Mouse (Mus musculus) CD4-positive helper T cell, adult 2 months (primary cell): ENCODE data around the gene Ticam1.

Source experiments
- DNase-seq: peaks from one replicate; pipeline ENCODE4 v3.0.0-alpha.2; 2012; ENCODE audit warnings: low read depth, missing footprints, low spot score

Ticam1 gene

DNA sequence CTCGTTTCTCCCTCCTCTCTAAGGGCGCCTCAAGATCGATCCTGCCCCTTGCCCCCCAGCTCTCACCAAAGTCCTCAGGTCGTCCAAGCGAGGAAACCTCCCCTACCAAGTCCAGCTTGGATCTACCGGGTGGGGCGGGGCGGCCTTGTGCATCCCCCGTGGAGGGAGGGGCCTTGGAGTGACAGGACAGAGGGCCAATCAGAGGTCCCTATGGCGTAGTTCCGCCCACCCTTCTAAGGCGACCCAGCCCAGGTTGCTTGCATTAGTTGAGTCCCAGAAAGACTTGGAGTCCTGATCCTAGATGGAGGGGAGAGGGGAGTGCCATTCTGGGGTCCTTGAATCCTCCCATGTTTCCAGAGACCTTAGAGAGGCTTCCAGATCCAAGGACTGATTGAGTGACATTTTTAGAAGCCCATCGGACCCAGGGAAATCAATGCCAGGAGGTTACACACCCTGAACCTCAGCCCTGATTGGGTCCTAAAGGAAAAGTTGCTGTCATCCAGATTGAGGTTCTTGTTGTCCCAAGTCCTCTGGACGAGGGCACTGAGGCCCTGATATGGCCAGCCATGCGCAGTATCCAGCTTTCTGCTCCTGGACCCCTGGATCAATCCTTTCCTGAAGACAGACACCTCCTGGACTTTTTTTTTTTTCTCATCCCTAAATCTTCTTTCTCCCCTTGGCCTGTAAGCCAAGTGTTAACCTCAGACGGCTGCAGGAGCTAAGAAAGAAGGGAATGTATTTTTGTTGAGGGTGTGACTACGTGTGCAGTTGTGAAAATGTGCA lies 14.0 kb upstream of the Ticam1 start:
- peak; percentile 91 for DNase-seq

DNA sequence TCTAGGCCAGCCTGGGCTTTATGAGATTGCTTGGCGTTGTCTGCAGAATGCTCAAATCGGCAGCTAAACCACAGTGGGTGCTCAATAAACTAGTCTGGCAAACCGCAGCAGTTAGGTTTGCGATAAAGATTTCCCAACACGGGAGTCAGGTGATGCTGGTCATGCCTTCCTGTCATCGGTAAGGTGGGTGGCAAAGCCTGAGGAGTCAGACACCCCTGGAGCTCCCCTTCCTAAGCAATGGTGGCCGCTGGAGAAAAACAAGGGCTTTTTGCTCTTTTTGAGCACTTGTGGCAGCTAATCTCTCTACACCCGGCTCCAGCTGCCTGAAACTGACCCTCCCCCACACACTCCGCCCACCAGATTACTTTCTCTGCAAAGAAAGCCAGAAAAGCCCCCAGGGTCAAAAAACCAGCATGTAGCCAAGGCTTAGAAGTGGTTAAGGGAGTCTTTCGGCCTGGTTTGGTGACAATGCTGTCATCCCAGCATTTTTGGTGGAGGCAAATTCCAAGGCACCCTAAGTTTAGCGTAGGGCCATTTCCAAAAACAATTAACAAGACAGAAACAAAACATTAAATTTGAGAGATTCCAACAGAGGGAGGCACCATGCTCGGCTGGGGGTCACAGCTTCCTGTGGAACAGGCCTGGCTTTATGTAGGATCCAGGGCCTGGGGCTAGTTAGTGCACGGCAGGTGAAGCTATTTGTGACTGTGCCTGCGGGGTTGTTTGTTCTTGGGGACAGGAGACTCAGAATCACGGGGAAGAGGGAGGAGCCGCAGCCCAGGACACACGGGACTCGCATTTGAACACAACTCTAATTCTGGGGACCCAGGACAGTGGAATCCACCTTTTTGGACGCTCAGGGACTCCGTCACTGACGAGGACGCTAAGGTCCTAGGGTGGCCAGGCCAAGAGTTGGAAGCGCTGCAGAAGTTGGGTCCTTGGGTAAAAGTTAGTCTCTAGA lies 13.1 kb upstream of the Ticam1 start:
- peak; percentile 85 for DNase-seq

DNA sequence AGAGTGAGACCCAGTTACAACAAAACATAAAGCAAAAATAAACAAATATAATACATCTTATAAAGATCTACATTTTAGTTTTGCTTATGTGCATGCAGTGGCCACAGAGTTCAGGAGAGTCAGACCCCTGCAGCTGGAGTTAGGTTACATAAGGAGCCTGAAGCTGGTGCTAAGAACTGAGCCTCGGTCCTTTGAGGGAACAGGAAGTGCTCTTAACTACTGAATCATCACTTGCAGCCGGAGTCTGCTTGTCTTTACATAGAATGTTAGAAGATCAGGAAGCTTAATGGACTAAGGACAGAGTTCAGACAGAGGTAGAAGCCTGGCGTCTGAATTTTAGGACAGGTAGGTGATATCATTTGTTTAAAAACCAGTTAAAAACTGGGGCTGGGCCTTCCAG lies 12.3 kb upstream of the Ticam1 start:
- no peak for DNase-seq

DNA sequence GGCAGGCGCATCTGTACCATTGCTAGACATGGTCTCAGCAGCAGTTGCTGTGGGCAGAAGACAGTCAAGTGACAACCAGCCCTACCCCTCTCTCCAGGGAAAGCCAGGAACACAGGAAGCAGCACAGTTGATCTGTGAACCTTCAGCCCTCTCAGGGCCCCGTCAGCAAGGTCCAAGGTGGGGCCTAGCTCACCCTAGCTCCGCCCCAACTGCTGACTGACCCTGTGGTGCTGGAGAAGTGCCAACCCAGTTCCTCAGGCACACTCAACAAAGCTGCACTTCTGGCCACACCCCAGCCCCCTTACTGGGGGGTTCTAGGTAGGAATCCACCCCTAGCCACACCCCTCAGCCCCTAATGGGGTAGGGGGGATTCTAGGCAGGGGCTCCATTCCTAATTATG lies 11.2 kb upstream of the Ticam1 start:
- no peak for DNase-seq

DNA sequence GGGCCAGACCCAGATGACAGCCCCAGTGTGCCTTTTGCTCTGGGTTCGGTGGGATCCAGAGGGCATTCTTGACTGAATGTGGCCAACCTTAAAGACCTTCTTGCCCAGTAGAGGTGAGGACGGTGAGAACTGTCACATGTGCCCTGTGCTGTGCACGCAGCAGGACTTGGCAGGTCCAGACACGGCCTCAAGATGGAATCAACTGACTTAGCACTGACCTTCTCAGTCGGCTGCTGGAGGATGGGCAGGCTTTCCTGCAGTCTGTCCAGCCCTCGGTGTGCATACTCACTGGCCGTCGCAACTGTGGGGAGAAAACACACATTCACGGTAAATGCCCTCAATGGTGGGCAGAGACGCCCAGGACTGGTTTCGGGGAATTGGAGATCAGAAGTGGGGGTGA lies 9.4 kb upstream of the Ticam1 start:
- DNase-seq: no peak

DNA sequence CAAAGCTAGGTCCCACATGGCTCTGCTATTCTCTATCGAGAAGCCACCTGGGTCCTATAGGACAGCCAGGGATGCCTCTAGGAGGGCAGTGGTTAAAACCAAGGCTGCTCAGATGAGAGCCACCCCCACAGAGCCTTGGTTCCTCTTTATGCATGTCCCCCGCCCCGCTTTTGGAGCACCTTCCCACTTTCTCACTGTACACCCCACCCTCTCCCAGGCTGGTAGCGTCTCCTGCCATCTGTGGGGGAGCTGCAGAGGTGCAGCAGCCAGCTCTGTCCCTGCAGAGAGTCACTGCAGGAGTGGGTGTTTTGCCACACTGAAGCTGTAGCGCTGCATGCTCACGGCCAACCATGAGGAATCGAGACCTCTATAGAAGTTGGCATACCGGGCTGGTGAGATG lies 6.7 kb upstream of the Ticam1 start:
- no peak for DNase-seq

DNA sequence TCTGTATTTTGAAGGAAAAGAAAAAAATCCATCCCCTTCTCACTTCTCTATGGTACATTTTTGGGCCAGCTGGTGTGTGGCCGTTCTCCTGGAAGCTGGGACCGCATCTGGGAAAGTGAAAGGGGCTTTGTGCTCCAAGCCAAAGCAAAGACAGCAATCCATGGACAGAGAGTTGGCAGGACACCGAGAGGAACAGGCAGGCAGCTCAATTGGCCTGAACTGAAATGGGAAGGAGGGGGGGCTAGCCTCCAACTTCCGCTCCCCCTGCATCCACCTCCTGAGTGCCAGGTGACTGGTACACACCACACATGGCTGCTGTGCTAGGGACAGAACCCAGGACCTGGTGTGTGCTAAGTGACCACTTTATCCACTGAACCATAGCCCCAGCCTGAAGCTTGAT lies 6.2 kb upstream of the Ticam1 start:
- no peak for DNase-seq

DNA sequence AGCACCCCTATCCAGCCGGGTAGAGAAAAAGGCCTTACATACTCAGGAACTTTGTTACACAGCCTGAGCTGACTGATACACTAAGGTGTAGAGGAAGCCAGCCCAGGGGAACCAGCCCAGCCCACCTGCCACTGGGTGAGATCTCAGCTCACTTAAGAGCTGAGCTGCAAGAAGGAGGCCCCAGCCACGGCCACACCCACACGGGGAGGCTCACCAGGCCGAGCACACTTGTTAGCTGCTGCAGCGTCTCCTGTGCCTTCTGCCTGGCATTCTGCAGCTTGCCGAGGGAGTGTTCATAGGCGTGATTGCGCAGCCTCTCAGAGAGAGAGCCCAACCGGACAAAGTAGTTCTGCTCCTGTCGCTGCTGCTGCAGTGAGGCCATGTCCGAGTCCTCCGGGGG lies 4.6 kb upstream of the Ticam1 start:
- no peak for DNase-seq

DNA sequence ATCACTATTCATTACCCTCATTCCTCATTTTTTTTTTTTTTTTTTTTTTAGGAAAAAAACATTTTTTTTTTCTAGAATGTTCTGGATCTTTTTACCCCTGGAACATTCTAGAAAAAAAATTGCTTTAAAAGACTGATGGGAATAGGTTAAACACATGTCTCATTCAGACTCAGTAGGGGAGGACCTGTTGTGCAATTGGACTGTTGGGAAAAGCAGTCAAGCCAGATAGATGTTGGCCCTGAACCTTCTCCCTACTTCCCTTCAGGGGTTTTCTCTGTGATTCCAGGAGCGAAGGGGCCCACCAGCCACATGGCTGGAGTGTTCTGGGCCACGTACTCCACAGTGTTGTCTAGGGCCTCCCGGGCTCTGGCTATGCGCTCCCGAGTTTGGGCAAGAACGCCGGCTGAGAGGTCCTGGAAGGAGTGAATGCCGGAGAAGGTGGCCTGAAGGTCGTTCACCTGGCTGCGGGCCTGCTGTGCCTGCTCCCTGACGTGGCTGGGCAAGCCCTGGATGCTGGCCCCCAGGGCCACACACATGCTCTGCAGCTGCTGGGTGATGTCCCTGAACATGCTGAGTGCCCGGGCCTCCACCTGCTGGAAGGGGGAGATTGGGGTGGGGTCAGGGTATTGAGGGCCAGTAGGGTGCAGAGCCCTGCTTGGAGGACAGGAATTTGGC lies 3.0 kb upstream of the Ticam1 start:
- DNase-seq: no peak

DNA sequence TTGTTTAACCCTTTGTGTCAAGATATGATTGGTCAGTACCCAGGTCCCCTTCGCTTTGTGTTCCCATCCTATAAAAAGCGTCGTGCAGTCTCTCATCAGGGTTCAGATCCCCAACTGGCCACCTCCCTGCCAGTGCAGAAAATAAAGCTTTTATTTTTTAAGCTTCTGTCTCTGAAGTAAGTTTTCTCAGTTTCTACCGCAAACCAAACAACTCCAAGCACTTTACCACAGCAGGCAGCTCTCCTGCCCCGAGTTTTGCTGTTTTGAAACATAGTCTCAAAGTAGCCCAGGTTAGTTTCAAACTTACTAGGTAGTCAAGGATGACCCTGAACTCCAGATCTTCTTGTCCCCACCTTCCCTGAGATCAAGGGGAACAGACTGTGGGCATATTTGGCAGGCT lies 1.8 kb upstream of the Ticam1 start:
- DNase-seq: no peak

DNA sequence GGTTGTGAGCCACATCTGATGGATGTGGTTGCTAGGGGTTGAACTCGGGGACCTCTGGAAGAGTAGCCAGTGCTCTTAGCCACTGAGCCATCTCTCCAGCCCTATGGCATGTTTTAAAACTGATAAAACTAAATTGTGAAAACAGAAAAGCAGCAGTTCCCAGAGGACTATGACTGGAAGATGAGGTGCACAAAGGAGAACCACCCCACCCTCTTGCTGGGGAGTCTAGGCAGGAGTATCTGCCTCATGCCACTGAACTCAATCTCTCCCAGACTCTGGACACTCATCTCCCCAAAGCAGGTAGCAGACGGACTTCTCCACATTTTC lies 944 bp upstream of the Ticam1 start:
- DNase-seq: no peak

DNA sequence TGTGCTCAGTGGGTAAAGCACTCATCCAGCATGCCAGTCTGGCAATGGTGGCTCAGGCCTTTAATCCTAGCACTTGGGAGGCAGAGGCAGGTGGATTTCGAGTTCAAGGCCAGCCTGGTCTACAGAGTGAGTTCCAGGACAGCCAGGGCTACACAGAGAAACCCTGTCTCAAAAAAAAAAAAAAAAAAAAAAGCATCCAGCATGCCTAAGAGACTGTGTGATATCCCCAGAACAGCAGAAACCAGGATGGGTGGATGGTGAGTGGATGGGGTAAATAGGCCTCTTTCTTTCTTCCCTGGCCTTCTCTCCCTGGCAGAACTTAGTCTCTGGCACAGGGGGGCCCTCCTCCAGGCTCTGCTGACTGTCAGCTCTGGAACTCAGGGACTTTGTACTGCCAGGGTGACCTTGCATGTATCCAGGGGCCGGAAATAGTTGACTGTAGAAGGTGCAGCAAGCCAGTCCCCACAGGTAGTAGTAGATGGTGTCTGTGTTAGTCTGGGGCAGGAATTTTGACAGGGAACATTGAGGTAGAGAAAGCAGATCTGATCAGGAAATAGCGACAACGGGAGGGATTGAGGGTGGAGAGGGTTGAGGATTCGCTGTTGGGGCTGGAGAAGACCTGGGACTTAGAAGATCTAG lies 625 bp downstream of the Ticam1 start:
- DNase-seq: peak; percentile 33

DNA sequence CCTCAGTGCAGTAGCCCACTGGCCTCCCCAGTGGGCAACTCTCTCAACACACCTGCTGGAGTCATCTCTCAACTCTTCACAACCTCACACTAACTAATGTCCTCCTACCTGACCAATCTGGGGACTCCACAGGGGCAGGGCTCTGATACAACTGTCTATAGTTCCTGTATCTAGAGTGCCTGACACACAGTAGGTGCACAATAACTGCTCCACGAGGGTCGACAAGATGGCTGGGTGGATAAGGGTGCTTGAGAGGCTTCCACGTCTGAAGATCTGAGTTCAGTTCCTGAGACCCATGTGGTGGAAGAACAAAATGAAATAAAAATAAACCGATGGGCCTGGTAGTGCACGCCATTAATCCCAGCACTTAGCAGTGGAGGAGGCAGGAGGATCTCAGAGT lies 2.6 kb downstream of the Ticam1 start:
- no peak for DNase-seq

DNA sequence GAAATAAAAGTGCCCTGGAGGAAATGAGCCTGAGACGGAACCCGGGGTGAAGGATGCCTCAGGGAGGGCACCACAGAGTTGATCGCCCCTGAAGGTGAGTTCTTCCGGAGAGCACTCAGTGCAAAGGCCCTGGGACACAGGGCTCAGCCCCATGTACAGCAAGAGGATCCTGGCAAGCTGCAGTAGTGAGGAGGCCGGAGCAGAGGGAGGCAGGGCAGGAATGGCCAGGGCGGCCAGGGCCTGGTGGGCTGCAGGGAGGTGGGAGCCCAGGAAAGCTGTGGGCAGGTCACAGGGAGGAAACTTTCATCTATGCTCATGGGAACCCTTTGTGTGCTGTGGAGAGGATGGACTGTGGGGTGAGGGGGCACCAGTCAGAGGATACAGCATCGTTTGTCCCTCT lies 3.1 kb downstream of the Ticam1 start:
- no peak for DNase-seq

DNA sequence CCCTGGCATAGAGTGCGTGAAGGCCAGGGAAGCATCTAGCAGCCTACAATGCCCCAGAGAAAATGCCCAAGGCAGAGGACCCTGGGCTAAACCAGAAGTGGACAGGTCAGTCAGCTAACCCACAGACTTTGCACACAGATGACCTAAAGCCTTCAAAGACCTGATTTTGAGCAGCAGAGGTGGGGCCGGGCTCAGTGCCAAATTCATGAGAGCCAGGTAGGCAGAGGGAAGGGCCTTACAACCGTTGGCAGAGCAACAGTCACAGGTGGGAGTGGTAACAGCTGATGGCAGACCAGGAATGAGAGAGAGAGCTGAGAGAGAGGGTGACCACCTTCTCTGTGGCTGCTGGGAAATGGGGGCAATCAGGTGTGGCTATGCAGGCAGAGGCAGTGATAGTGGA lies 3.9 kb downstream of the Ticam1 start:
- no peak for DNase-seq

DNA sequence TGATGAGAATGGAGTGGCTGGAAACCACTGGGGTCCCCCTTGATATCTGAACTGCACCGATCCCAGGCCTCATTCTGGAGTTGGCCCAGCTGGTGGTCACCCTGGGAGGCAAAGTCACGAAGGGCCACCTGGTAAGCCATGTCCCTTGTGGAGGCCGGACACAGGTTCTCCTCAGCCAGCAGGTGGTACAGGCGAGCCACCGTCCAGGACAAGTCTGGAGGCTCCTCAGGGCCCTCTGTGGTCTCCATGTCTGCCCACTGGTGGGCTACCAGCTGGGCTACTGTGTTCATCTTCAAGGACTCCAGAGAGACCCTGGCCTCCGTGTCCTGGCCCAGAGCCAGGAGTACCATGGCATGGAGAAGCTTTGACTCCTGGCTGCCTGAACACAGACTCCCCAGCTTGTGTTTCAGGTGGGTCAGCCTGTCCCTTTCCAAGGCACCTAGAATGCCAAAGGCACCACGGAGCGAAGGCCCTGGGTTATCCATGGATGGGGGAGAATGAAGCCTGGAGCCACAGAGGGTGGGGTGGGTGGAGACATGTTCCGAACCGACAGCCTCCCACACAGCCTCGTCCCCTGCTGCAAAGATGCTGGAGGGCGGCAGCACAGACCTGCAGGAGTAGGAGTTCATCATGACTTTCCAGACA lies 4.9 kb downstream of the Ticam1 start:
- no peak for DNase-seq

DNA sequence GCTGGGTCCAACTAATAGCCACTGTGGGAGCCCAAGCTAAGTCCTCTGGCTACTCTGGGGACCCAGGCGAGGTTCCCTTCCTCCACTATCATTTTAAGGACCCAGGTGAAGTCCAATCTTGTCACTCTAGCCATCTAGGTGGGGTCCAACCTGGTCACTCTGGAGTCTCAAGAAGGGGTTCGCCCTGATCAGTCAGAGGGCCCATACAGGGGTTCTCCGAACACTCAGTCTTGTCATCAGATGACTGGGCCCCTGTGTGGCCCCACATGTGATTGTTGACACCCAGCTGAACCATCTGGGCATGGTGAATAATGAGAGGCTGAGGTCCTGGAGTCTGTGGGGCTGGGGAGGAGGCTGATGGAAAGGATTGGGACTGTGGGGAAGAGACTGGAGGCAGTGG lies 6.8 kb downstream of the Ticam1 start:
- DNase-seq: no peak

DNA sequence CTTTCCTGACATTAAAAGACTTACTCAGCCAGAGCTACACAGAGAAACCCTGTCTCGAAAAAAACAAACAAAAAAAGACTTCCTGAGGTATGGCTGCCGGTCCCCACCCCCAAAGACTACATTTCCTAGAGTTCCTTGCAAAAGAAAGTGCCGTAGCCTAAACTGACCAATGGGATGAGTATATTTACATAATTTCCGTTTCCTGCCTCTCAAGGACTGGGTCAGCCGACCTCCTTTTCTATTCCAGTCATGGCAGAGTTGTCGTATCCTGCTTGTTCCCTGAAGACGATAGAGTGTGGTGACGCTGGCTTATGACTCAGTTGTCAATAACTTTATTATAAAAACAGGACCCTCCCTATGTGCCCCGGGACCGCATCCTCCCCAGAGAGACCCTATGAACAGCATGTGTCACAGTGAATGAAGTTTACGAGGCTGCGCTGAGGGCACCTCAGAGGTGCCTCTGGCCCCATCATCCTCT lies 7.4 kb downstream of the Ticam1 start:
- DNase-seq: peak; percentile 87

DNA sequence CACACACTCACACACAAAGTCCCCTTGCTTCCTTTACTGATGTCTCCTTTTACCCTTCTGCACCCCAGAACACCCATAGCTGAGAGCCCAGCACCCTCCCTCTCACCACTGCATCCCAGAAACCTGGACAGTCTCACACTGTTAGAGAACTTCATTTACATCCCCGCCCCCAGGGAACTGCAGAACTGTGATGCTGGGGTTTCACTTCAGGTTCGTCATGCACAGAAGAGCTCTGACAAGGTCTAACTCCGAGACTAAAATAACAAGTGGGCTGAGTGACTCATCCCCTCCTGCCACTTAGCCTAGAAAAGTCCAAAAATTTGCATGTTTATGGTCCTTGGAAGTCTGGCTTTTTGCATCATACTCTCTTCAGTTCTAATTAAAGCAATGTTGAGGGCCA lies 10.3 kb downstream of the Ticam1 start:
- DNase-seq: peak; percentile 38

DNA sequence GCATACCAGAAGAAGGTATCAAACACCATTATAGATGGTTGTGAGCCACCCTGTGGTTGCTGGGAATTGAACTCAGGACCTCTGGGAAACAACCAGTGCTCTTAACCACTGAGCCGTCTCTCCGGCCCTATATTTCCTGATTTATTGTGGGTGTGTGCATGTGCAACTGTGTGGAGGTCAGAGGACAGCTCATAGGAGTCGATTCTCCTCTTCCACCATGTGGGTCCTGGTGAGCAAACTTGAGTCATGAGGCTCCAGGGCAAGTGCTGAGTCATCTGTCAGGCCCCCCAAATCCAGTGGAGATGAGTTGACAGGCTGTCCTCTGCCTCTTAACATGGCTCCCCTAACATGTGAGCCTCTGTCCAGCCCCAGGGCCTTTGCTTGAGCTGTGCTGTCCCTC lies 10.7 kb downstream of the Ticam1 start:
- no peak for DNase-seq

DNA sequence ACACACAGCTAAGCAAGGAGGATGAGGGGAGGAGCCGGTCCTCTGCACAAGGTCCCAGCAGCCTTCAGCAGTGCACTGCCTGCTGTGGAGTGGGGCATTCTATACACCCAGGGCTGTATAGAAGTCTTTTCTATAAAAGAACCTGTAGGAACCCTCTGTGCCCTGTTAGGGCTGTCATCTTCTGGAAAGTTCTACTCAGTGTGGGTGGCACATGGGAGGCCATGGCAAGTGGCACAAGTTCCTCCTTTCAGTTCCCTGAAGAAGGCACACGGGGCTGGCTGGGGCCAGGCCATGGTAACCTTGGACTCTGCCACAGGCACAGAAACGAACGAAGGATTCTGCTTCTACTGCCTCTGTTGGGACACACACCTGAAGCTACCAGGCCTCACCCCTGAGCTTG lies 11.6 kb downstream of the Ticam1 start:
- DNase-seq: no peak
